Mouse (Mus musculus): ENCODE data around the gene Foxq1.

Foxq1 gene

DNA sequence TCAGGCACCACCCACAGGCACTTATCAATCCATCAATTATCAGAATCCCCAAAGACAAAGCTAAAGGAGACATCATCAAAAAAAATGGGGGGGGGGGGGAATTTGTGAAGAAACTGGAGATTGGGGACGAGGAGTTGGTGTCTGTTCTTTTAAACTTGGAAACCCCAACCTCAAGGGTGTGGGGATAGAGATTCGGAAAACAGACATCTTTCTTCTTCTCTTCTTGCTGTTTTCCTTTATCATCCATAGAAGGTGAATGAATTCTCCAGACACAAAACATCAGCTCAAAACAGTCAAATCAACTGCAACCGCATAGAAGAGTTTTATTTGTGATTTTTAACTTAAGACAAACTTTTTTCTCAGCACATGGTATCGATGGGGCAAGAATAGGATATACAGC is at the start of gene Foxq1:
TSS of gene Foxq1 (plus strand) at position 301 of the 400 bp plus-strand sequence.
- no peak for DNase-seq (ENCODE audit: low spot score)

DNA sequence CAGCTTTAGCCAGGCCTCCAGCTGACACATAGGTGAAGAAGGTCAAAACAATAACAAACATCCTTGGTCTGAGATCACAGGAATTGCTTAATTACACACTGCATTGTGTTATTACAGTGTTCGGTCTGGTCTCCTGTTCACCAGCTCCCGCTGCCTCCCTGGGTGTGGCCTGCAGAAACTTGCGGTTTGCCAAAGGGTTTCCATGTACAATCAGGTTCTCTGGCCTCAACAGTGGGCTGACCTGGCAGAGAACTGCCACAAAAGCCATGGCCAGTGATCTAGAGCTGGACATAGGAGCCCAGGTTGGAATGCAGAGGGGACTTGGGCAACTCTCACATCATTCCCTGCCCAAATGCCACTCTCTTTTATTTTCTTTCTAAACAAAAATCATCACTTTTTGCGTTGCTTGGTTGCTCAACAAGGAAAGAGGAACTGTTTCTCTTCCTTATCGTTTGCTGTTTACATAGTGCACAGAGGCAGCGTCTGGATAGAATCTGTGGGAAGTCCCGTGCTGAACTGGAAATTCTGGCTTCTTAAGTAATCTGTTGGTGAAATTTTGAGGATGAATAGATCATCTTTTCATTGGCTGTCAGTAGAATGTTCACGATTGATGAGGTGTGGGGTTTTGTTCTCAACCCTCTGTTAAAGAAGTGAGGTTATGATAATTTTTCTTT is 49.3 kb upstream of the Foxq1 start:
- no peak for DNase-seq (ENCODE audit: low spot score)

DNA sequence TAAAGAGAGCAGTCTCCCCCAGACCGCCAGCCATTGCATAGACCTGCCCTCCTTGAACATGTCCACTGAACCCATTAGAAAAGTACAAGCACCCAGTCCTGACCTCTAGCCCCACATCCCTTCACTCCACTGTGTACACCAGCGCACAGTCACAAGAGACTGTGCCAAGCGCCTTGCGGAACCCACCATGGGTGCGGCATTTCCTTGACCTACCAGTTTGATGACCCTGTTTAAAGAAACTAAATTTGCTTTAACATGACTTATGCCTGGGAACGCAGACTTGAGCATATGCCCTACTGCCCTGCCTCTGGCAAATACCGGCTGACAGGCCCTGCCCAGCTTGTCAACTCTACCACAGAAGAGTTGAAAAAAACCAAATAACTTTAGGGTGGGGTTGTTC is 40.7 kb upstream of the Foxq1 start:
- no peak for DNase-seq (ENCODE audit: low spot score)

DNA sequence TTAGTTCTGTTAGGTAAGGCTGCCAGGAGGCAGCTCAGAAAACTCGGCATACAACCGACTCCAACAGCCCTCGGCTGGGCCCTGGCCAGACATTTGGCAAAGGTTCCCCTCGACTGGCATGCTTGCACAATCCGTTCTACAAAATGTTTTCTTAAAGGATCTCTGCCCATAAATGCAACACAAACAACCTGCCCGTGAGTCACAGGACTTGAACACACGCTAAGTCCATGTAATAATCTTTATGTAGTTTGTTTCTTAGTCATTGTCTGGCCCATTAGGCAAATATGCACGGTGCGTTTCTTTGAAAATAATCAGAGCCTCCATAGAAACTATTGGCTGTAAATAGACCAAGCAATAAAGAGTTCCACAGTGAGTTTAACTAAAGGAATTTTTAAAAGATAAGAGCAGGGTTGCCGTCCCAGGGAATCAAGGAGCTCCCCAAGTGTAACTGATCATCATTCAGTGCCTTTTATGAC is 37.5 kb upstream of the Foxq1 start:
- peak; percentile 6 for DNase-seq (ENCODE audit: low spot score)

DNA sequence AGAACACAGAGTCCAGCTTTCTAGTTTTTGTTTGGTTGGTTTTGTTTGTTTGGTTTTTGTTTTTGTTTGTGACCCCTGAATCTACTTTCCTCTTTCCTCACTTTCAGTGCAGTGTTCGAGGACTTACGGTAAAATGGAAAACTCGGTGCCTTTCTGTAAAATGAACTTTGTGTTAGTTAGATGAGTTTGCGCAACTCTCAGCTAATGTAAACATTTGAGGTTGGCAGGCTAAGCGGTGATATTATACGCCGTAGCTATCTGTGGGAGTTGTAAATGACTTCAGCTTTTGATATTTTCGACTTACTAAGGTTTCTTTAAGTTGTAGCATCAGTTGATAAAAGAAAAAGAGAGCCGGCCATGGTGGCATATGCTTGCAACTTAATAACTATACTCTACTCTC is 37.0 kb upstream of the Foxq1 start:
- no peak for DNase-seq (ENCODE audit: low spot score)

DNA sequence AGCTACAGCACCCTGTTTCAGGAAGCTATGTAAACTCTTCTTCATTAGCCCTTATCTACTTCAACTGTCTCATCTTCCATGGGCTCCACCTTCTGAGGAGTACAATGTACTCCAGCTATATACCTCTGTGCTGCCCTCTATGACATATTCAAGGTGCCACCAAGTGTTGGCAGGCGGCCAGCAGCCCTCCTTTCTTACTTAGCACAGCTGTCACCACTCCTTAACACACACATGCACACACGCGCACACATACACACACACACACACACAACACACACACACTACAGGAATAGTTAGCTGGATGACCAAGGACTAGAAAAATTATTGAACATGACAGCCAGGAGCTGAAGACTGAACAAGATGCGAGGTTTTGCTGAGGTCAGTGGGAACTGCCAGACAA is 31.0 kb upstream of the Foxq1 start:
- DNase-seq (ENCODE audit: low spot score): no peak

DNA sequence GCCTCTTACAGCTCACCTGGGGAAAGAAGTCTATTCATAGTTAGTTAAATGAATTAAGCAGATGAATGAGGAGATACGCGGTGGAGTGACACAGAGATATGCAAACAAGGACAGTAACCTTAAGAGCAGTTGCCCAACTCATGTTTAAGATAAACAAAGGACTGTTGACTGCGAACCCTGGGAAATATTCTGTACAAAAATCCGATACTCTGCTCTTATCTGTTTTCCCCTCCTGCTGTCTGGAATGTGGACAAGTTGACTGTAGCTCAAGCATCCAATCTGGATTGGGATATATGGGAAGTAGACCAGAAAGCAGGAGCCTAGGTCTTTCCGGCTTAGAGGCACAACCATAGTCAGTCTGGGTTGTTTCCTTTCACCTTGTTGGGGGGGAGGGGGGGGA is 24.7 kb upstream of the Foxq1 start:
- no peak for DNase-seq (ENCODE audit: low spot score)

DNA sequence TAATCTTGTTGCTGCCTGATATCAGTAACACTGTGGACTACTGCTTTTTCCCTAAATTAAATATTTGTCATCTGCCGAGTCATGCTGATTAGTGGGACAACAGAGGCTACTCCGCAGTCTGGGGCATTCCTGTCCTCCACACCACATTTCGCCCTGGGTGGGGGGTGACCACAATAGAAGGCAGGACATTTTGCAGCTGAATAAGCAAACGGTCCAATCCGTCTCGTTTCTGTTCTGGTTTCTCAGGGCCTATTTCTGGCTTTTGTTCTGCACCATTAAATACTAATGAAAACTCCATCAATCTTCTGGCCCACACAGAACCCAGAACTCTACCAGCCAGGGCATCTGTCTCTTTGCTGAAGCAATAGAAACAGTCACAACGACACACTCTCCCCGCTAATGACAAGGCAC is 24.3 kb upstream of the Foxq1 start:
- peak; percentile 13 for DNase-seq (ENCODE audit: low spot score)

DNA sequence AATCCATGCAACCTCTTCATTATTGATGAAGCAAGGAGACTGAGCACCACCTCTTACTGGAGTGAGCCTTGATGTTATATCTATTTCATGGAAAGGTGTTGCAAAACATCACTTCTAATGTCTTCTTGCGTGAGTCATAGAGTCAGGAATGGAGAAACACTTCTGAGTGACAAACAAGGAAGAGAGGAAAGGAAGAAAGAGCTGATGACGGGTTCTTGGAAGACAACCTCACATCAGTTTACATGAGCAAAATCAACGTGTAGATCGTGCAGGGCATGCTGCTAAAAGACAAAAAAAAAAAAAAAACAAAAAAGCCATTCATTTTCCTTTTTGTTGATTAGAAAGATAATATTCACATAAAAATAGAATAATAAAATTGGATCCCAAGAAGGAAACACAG is 21.2 kb upstream of the Foxq1 start:
- no peak for DNase-seq (ENCODE audit: low spot score)

DNA sequence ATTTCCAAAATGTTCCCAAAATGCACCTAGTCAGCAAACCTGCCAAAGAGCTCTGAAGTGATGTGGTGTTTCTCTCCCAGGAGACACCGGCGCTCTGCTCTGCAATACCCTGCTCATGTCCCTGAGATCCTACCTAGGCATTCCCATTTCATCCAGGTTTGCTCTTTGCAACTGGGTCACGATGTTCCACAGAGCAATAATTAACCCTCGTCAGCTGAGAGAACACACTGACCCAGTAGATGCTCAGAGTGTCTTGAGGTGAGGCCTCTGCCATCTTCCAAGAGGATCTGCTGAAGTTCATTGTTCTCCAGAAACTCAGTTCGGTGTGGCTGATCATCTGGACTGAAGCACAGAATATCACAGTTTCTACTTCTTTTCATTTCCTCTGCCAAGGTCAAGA is 12.9 kb upstream of the Foxq1 start:
- no peak for DNase-seq (ENCODE audit: low spot score)

DNA sequence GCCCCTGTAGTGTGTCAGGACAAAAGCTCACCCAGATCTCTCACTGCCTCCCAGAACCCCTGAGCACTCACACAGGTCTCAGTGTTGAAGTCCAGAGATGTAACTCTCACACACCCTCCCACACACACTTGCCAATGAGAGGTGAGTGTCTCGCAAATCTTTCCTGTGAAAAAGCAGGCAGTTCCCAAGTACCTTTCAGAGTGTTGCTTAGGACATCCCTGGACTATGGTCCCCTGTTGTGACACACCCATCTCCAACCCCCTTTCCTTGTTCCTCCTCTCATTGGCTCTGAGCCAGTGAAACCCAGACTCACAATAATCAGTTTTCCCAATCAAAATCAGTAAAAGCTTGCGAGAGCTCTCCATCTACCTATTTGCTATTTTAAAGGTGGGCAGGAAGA is 9.2 kb upstream of the Foxq1 start:
- DNase-seq (ENCODE audit: low spot score): no peak

DNA sequence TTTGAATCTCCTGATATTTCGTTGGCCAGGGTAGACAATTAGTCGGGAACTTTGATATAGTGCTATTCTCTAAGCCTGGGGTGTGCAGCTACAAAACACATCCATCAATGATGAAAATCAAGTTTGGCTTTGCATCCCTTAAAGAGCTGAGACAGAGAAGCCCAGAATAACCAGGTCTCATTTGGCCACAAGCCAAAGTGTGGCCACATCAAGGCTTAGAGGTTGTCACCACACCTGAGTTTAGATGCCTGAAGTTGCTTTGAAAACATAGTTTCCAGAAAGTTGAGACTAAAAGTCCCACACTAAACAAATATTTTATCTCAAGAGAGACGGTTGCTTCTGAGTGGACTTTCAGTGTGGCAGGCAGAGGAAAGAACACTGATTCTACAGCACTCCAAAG is 8.7 kb upstream of the Foxq1 start:
- no peak for DNase-seq (ENCODE audit: low spot score)

DNA sequence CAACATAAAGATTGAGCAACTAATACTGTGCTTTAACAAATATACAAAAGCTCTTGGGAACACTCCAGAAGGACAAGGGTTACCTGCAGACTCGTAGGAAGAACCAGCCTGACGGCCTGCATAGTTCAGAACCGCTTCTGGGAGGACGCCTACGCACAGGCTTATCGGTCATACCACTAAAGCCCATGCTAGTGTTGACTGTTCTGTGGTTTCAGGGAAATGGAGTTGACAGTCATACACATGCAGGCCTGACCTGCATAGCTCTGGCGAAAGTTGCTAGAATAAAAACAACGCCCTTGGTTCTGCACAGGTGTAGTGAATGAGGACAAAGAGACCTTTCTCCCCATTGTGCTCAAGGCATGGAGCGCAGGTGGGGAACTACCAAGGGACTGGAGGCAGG is 8.3 kb upstream of the Foxq1 start:
- DNase-seq (ENCODE audit: low spot score): no peak

DNA sequence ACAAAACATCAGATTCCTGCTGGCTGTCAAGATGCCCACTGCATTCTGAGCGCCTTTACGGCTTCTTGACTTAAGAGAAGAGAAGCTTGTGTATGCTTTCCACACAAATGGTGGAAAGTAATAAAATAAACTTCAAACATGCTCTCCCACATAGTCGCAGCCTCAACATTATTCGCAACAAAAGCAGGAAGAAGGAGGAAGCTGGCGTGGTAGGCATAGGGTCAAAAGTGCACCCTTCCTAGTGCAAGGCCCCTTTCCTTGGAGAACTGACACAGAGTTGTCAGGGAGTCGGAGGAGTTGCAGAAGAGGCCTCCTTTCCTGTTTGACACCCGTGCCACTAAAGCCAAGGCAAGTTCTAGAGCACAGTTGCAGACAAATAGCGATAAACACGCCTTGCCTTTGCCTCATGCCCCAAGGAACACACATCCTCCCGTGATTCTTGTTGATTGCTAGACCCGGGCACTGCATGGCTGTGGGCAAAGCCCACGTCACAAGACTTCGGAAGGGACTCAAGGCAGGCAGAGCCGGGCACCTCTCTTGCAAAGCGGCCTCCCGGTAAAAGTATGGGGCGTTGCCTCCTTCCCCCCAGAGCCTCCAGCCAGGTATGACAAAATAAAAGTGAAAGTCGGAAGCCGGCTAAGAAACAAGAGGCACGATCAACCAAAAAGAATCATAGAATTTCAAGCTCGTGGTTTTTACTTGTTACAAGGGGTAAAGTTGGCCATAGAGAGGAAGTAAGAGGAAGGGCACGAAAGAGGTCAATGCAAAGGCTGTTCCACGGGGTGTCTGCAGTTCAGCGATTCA is 1.2 kb downstream of the Foxq1 start:
- no peak for DNase-seq (ENCODE audit: low spot score)

DNA sequence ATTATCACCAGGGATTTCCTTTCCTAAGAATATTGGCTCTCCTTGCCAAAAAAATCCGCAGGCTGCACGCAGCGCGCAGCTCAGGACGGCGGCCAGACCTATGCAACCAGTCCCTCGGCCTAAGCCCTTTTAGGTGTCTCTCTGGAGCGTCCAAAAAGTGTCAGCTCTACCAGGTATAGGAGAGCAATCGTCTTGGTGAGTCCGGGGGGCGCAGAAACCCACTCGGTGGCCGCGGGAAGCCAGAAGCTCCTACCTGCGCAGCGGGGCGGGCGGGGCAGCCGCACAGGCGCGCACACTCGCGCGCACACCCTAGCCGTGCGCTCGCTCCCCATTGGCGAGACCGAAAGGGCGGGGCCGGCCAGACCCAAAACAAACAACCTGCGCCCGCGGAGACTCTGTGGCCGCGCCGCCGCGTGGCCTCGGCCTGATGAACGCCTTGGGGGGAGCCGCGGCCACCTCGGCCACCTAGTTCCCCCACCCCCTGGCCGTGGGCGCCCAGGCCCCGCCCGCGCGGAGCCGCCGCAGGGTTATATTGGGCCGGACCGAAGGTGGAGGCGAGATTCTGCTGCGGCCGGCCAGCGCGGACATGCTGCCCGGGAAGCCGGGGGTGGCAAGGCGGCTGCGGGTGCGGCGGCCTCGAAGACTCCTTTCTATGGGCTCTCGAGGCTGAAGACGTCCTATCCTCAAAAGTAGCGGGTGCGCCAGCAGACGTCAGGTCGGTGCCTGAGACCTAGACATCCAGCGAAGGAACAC is 2.0 kb downstream of the Foxq1 start:
- DNase-seq (ENCODE audit: low spot score): peak; percentile 14

DNA sequence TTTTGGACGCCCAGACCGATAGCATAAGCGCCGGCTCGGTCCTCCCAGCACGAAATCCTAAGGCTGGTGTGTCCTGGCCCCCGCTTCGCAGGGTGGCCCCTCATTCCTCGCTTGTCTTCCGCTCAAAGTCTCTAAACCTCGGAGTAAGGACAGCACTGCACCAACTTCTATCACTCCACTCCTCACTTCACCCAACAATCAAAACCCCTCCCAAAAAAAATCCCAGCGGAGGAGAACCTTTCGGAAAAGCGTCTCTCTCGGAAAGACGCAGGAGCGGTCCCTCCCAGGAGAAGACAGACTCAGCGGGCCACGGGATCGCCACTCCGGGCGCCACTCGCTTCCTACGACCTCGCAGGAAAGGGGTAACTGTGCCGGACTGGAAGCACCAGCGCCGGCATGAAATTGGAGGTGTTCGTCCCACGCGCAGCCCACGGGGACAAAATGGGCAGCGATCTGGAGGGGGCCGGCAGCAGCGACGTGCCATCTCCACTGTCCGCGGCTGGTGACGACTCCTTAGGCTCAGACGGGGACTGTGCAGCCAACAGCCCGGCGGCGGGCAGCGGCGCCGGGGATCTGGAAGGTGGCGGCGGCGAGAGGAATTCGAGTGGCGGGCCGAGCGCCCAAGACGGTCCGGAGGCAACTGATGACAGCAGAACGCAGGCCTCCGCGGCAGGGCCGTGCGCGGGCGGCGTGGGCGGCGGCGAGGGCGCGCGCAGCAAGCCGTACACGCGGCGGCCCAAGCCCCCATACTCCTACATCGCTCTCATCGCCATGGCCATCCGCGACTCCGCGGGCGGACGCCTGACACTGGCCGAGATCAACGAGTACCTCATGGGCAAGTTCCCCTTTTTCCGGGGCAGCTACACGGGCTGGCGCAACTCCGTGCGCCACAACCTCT is 2.8 kb downstream of the Foxq1 start, which contains the start of gene A530084C06Rik:
TSS of gene A530084C06Rik (minus strand) at position 813 of the 898 bp plus-strand sequence.
- DNase-seq (ENCODE audit: low spot score): peak; percentile 6

DNA sequence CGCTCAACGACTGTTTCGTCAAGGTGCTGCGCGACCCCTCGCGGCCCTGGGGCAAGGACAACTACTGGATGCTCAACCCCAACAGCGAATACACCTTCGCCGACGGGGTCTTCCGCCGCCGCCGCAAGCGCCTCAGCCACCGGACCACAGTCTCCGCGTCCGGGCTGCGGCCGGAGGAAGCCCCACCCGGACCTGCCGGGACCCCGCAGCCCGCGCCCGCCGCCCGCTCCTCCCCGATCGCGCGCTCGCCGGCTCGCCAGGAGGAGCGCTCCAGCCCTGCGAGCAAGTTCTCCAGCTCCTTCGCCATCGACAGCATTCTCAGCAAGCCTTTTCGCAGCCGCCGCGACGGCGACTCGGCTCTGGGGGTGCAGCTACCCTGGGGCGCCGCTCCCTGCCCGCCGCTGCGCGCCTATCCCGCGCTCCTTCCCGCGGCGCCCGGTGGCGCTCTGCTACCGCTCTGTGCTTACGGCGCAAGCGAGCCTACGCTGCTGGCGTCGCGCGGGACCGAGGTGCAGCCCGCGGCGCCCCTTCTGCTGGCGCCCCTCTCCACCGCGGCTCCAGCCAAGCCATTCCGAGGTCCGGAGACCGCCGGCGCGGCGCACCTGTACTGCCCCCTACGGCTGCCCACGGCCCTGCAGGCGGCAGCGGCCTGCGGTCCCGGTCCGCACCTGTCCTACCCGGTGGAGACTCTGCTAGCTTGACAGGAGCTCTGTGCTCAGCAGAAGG is 3.6 kb downstream of the Foxq1 start:
- DNase-seq (ENCODE audit: low spot score): peak; percentile 12

DNA sequence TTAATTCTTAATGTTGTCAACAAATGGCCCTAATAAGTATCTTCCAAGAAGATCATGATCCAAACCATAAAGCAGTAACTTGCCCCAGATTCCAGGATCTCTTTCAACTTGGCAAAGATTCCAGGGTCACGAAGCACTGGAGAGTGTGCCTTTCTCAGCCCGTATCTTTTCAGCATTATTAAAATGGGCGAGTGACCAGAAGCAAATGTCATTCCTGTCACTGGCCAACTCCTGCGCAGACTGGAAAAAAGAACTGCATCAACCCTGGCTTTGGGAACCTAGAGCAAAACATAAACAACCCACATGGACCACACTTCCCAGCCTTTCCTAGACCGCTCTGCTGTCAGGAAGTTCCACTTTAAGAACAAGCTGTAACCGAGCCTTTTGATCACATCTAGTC is 8.5 kb downstream of the Foxq1 start:
- DNase-seq (ENCODE audit: low spot score): no peak

DNA sequence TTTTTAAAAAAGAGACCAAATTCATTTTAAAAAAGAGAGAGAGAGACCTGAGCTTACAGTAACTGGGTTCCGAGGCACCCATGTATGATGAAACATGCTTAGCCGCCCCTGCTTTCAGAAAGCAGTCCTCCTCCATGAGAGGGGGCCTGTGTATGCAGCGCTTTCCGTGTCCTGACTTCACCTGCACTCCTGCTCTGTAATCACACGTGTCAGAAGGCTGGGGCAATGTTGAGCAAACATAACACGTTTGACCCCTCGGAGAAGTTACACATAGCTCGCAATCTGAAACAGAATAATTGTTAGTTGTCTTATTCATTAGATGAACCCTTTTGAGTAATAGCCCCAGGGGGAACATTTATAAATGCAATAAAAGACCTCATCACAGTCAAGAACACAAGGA is 11.2 kb downstream of the Foxq1 start:
- DNase-seq (ENCODE audit: low spot score): no peak

DNA sequence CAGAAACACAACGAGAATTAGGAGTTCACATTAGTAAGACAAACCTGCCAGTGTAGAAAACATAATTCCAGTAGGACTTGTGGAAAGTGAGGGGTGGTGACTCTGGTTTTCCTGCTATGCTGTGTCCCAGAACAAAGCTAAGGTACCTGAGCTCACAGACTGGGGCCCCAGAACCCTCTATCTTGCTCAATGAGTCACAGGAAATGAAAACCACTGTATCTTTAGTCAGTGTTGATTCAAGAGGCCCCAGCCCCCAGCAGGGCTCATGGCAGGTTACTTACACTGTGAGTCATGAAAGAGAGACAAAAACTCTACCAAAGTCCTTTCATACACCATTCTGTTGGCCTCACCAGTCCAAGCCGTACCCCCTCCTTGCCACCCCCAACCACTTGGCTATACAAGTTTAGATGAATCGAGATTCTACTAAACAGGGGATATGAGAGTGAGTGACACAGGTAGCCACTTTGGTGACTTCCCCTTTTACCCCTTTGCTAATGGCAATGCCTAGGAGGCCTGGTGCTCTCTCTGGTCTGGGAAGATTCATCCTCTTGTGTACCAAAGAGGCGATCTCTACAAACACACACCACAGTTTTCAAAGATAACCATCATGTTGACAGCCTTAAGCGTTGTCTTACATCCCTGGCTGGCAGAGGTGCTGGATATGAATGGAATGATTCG is 11.8 kb downstream of the Foxq1 start:
- no peak for DNase-seq (ENCODE audit: low spot score)

Measured in layer of hippocampus, adult 11-12 months (tissue).